Comparison of ENCODE assay signal across 9 mouse cellular contexts in the genomic region with DNA sequence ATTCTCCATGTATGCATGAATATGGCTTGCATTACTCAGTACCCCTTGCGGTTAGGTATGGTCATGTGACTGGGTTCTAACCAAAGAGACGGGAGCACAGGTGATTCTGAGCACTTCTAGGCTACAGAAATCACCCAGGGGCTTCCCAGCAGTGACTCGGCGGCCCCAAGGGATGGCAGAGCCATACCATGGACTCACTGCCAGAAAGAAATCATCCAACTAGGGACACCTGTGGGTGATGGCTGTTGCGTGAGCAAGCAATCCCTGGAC.
"Had no signal": no experiment of that assay in that cellular context is flagged by ENCODE, and none has a peak within 500 bp of the region (broad histone marks: within the 10 kb centered on the region; RNA-seq: fewer than 3 reads in every experiment).

No protein-coding gene starts in this region.

- H3K9me3 ChIP-seq: limb, embryonic 13.5 days had no signal

- H3K27me3 ChIP-seq: limb, embryonic 13.5 days had no signal

- H3K4me3 ChIP-seq: layer of hippocampus, adult 2 months; limb, embryonic 13.5 days; neural tube, embryonic 12.5 days had no signal

- H3K27ac ChIP-seq: layer of hippocampus, adult 2 months; liver, embryonic 14.5 days; neural tube, embryonic 12.5 days had no signal

- DNase-seq: kidney, postnatal 10 days; kidney, postnatal 4 days; lung, adult 18-20 months; right cerebral cortex, postnatal 14 days; thymus, postnatal 36 days had no signal

- H3K9ac ChIP-seq: limb, embryonic 13.5 days; liver, embryonic 14.5 days; neural tube, embryonic 12.5 days had no signal

- H3K36me3 ChIP-seq: limb, embryonic 13.5 days had no signal

- H3K4me2 ChIP-seq: limb, embryonic 13.5 days; neural tube, embryonic 12.5 days had no signal
